Mouse (Mus musculus) left cerebral cortex, postnatal 10 days (tissue): ENCODE measurements around the gene Ezh1. TPM values are rescaled to one million over a fixed set of nuclear protein-coding genes. Genes with fewer than 3 reads are reported as not detected.

Source experiments
- total RNA-seq, 2 experiments: library from RNA; stranded (reverse); gene quantifications; 2 replicates each; pipeline ENCODE4 v1.2.3; 2021

The Ezh1 gene
- total RNA-seq, 2 experiments from 2014 or later, result 26.4 to 28.3 TPM

Other genes starting within 250 kb of the Ezh1 start
- 100 to 1,000 TPM; 435 to 454 TPM for gene Atp6v0a1, start 217.0 kb downstream of the Ezh1 start, total RNA-seq
- 10 to 100 TPM in 1 of 2 experiments, 1 to 10 TPM in 1; 9.4 to 10.2 TPM for gene Naglu, start 156.5 kb downstream of the Ezh1 start, total RNA-seq
- gene Hsd17b1, start 148.1 kb downstream of the Ezh1 start, total RNA-seq, result under 1 TPM; 0.43 to 0.79 TPM
- 10 to 100 TPM; 32.3 to 32.4 TPM for gene Coasy, start 143.9 kb downstream of the Ezh1 start, total RNA-seq
- gene Mlx, start 139.2 kb downstream of the Ezh1 start, total RNA-seq, result 10 to 100 TPM; 52.8 to 55.8 TPM
- 1 to 10 TPM; 4.4 to 4.8 TPM for gene Psmc3ip, start 131.0 kb downstream of the Ezh1 start, total RNA-seq
- 10 to 100 TPM; 54.5 to 55.0 TPM for gene Retreg3, start 106.6 kb downstream of the Ezh1 start, total RNA-seq
- gene Tubg1, start 106.5 kb downstream of the Ezh1 start, total RNA-seq, result 10 to 100 TPM; 45.6 to 49.6 TPM
- 10 to 100 TPM; 46.6 to 48.8 TPM for gene Tubg2, start 70.6 kb downstream of the Ezh1 start, total RNA-seq
- gene Cntnap1, start 55.9 kb downstream of the Ezh1 start, total RNA-seq, result 10 to 100 TPM; 44.2 to 54.1 TPM
- 1 to 10 TPM; 5.9 to 8.0 TPM for gene Plekhh3, start 55.1 kb downstream of the Ezh1 start, total RNA-seq
- under 1 TPM in 1 of 2 experiments, not detected in 1; 0.41 TPM for gene Ccr10, start 51.0 kb downstream of the Ezh1 start, total RNA-seq
- 10 to 100 TPM; 57.4 to 59.1 TPM for gene Ramp2, start 19.6 kb upstream of the Ezh1 start, total RNA-seq
- gene Vps25, start 27.2 kb upstream of the Ezh1 start, total RNA-seq, result 10 to 100 TPM; 80.9 to 82.0 TPM
- gene Wnk4, start 34.1 kb upstream of the Ezh1 start, total RNA-seq, result 1 to 10 TPM; 4.2 to 4.5 TPM
- under 1 TPM; 0.15 to 0.41 TPM for gene Cntd1, start 52.5 kb upstream of the Ezh1 start, total RNA-seq
- gene Coa3, start 52.7 kb upstream of the Ezh1 start, total RNA-seq, result 100 to 1,000 TPM in 1 of 2 experiments, 10 to 100 TPM in 1; 95.7 to 101 TPM
- gene Becn1, start 75.8 kb upstream of the Ezh1 start, total RNA-seq, result 100 to 1,000 TPM; 174 to 188 TPM
- gene Psme3, start 89.8 kb upstream of the Ezh1 start, total RNA-seq, result 100 to 1,000 TPM; 100 to 108 TPM
- gene Aoc2, start 98.6 kb upstream of the Ezh1 start, total RNA-seq, result 1 to 10 TPM; 3.2 to 3.4 TPM
- gene Aoc3, start 104.1 kb upstream of the Ezh1 start, total RNA-seq, result 1 to 10 TPM; 1.4 to 2.0 TPM
- gene G6pc, start 141.1 kb upstream of the Ezh1 start, total RNA-seq, result not detected
- gene Aarsd1, start 191.2 kb upstream of the Ezh1 start, total RNA-seq, result 10 to 100 TPM; 45.1 to 45.2 TPM
- gene Gm27029, start 198.3 kb upstream of the Ezh1 start, total RNA-seq, result 1 to 10 TPM; 6.4 to 6.9 TPM
- 10 to 100 TPM; 24.4 to 26.0 TPM for gene Rundc1, start 198.6 kb upstream of the Ezh1 start, total RNA-seq
- gene Ptges3l, start 198.9 kb upstream of the Ezh1 start, total RNA-seq, result 1 to 10 TPM; 3.4 TPM
- 10 to 100 TPM; 49.9 to 58.1 TPM for gene Rpl27, start 215.8 kb upstream of the Ezh1 start, total RNA-seq
- gene Ifi35, start 221.9 kb upstream of the Ezh1 start, total RNA-seq, result 1 to 10 TPM; 1.8 to 2.8 TPM
- 100 to 1,000 TPM; 111 to 115 TPM for gene Rnd2, start 238.5 kb upstream of the Ezh1 start, total RNA-seq
- 10 to 100 TPM; 50.3 to 54.3 TPM for gene Vat1, start 239.8 kb upstream of the Ezh1 start, total RNA-seq